Mouse (Mus musculus): ENCODE measurements around the gene Olfr558. TPM values are rescaled to one million over a fixed set of nuclear protein-coding genes. Genes with fewer than 3 reads are reported as not detected.

The Olfr558 gene
- not detected in 4 replicates for total RNA-seq (2023; ENCODE audit: inconsistent age)

GRCm38 (mm10) chr7:102701915-102702314 is at the start of gene Olfr558:
Olfr558 (plus strand) TSS chr7:102702215.

GRCm38 (mm10) chr7:102658523-102658922 is 43.5 kb upstream of the Olfr558 start, which contains the start of gene Olfr555:
Olfr555 (plus strand) TSS chr7:102658823.

GRCm38 (mm10) chr7:102664599-102664998 is 37.4 kb upstream of the Olfr558 start, which contains the start of gene Olfr556:
Olfr556 (plus strand) TSS chr7:102664899.

GRCm38 (mm10) chr7:102686944-102687501 is 15.0 kb upstream of the Olfr558 start, which contains the start of gene Trim68:
Trim68 (minus strand) TSS chr7:102687327.

GRCm38 (mm10) chr7:102695358-102696125 is 6.5 kb upstream of the Olfr558 start, which contains the start of gene Olfr557:
Olfr557 (plus strand) TSS chr7:102695910.

GRCm38 (mm10) chr7:102718970-102719369 is 17.0 kb downstream of the Olfr558 start, which contains the start of gene Olfr33:
Olfr33 (minus strand) TSS chr7:102719070.

GRCm38 (mm10) chr7:102727391-102727790 is 25.4 kb downstream of the Olfr558 start, which contains the start of gene Olfr559:
Olfr559 (minus strand) TSS chr7:102727491.

GRCm38 (mm10) chr7:102759266-102759665 is 57.3 kb downstream of the Olfr558 start, which contains the start of the genes Olfr560 and Olfr78:
Olfr560 (minus strand) TSS chr7:102759366.
Olfr78 (minus strand) TSS chr7:102759471.

Other genes starting within 250 kb of the Olfr558 start
- gene Olfr543, start 220.5 kb upstream of the Olfr558 start, total RNA-seq (2023; ENCODE audit: inconsistent age): not detected in 4 replicates
- not detected in 4 replicates for gene Olfr544, start 213.9 kb upstream of the Olfr558 start, total RNA-seq (2023; ENCODE audit: inconsistent age)
- not detected in 4 replicates for gene Olfr545, start 202.6 kb upstream of the Olfr558 start, total RNA-seq (2023; ENCODE audit: inconsistent age)
- not detected in 4 replicates for gene Olfr547, start 167.5 kb upstream of the Olfr558 start, total RNA-seq (2023; ENCODE audit: inconsistent age)
- gene Olfr548-ps1, start 161.3 kb upstream of the Olfr558 start, total RNA-seq (2023; ENCODE audit: inconsistent age): not detected in 4 replicates
- not detected in 4 replicates for gene Olfr549, start 152.3 kb upstream of the Olfr558 start, total RNA-seq (2023; ENCODE audit: inconsistent age)
- gene Trim21, start 136.7 kb upstream of the Olfr558 start, total RNA-seq (2023; ENCODE audit: inconsistent age): 33.8 to 44.8 TPM (median 38.9 TPM) in 4 replicates
- gene Olfr550, start 130.8 kb upstream of the Olfr558 start, total RNA-seq (2023; ENCODE audit: inconsistent age): not detected in 4 replicates
- not detected in 4 replicates for gene Olfr551, start 110.3 kb upstream of the Olfr558 start, total RNA-seq (2023; ENCODE audit: inconsistent age)
- 0.16 to 0.18 TPM in 2 of 4 replicates, not detected in the others for gene Olfr552, start 104.4 kb upstream of the Olfr558 start, total RNA-seq (2023; ENCODE audit: inconsistent age)
- gene Olfr553, start 84.0 kb upstream of the Olfr558 start, total RNA-seq (2023; ENCODE audit: inconsistent age): not detected in 4 replicates
- not detected in 4 replicates for gene Olfr554, start 63.8 kb upstream of the Olfr558 start, total RNA-seq (2023; ENCODE audit: inconsistent age)
- gene Olfr555, start 43.4 kb upstream of the Olfr558 start, total RNA-seq (2023; ENCODE audit: inconsistent age): not detected in 4 replicates
- not detected in 4 replicates for gene Olfr556, start 37.3 kb upstream of the Olfr558 start, total RNA-seq (2023; ENCODE audit: inconsistent age)
- gene Trim68, start 14.9 kb upstream of the Olfr558 start, total RNA-seq (2023; ENCODE audit: inconsistent age): 17.1 to 19.9 TPM (median 18.1 TPM) in 4 replicates
- gene Olfr557, start 6.3 kb upstream of the Olfr558 start, total RNA-seq (2023; ENCODE audit: inconsistent age): not detected in 4 replicates
- not detected in 4 replicates for gene Olfr33, start 16.9 kb downstream of the Olfr558 start, total RNA-seq (2023; ENCODE audit: inconsistent age)
- not detected in 4 replicates for gene Olfr559, start 25.3 kb downstream of the Olfr558 start, total RNA-seq (2023; ENCODE audit: inconsistent age)
- not detected in 4 replicates for gene Olfr560, start 57.2 kb downstream of the Olfr558 start, total RNA-seq (2023; ENCODE audit: inconsistent age)
- not detected in 4 replicates for gene Olfr78, start 57.3 kb downstream of the Olfr558 start, total RNA-seq (2023; ENCODE audit: inconsistent age)
- not detected in 4 replicates for gene Olfr561, start 69.0 kb downstream of the Olfr558 start, total RNA-seq (2023; ENCODE audit: inconsistent age)
- not detected in 4 replicates for gene Olfr564, start 101.3 kb downstream of the Olfr558 start, total RNA-seq (2023; ENCODE audit: inconsistent age)
- gene Olfr566, start 156.6 kb downstream of the Olfr558 start, total RNA-seq (2023; ENCODE audit: inconsistent age): not detected in 4 replicates
- not detected in 4 replicates for gene Olfr568, start 174.9 kb downstream of the Olfr558 start, total RNA-seq (2023; ENCODE audit: inconsistent age)
- not detected in 4 replicates for gene Olfr569, start 188.7 kb downstream of the Olfr558 start, total RNA-seq (2023; ENCODE audit: inconsistent age)
- not detected in 4 replicates for gene Olfr570, start 192.4 kb downstream of the Olfr558 start, total RNA-seq (2023; ENCODE audit: inconsistent age)
- gene Olfr571, start 215.3 kb downstream of the Olfr558 start, total RNA-seq (2023; ENCODE audit: inconsistent age): 0.10 to 0.19 TPM in 2 of 4 replicates, not detected in the others
- gene Olfr572, start 222.2 kb downstream of the Olfr558 start, total RNA-seq (2023; ENCODE audit: inconsistent age): not detected in 4 replicates
- gene Olfr573-ps1, start 240.4 kb downstream of the Olfr558 start, total RNA-seq (2023; ENCODE audit: inconsistent age): not detected in 4 replicates
- not detected in 4 replicates for gene Olfr574, start 246.3 kb downstream of the Olfr558 start, total RNA-seq (2023; ENCODE audit: inconsistent age)

Measured in B cell, adult (primary cell).